Mouse (Mus musculus) lung, postnatal 0 days (tissue): ENCODE results near the gene Hif3a.

Source experiments
- CTCF ChIP-seq: IDR thresholded peaks from 2 replicates; pipeline ENCODE4 v1.5.1; 2016; ENCODE audit warnings: antibody characterized with exemption, mild to moderate bottlenecking
- EP300 ChIP-seq: IDR thresholded peaks from 2 replicates; pipeline ENCODE4 v1.6.1; 2016; ENCODE audit warnings: antibody characterized with exemption, mild to moderate bottlenecking, control low read depth

- TF ChIP-seq CTCF = no peak
- TF ChIP-seq EP300 = no peak
Observed at GRCm38 (mm10) chr7:17090058-17090585, 27.9 kb upstream of the Hif3a start.
